Mouse (Mus musculus) cerebellum, postnatal 14 days (tissue): ENCODE measurements at regions not wholly inside any gene's neighbourhood (a gene's known extent, or its start where the extent isn't known, plus 50 kb on each side); places are given as distances from the start of the nearest gene placed in this dataset.

ENCODE experiments used
- DNase-seq, 2 experiments: peaks; one replicate each; pipeline ENCODE4 v3.0.0; 2021; ENCODE audit warnings: mixed read lengths in 2 of 2

GRCm38 (mm10) chr3:52929827-52930605, 87.0 kb downstream of the Cog6 start:
- DNase-seq: no peak

- peak in 1 of 2 experiments; percentile 9 for DNase-seq
Measured at GRCm38 (mm10) chr3:52927361-52927841, 89.6 kb downstream of the Cog6 start.

GRCm38 (mm10) chr3:52926549-52926948, 90.5 kb downstream of the Cog6 start:
- no peak for DNase-seq

DNA sequence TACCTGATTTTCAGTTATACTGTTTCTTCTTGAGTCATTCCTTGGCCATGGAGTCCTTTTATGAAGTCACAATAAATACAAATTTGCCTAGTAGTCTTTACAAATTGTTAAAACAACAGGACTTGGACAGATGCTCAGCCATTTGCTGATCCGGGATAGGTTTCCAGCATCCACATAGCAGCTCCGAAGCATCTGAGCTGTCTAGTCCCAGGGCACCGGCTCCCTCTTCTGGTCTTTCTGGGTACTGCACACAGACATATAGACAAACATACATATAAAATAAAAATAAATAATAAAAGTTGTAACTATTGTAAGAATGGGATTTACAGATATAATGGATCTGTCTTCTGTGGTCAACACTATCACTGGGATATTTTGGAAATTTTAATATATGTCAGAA, 91.8 kb downstream of the Cog6 start:
- peak; percentile 40 to 60 for DNase-seq

GRCm38 (mm10) chr3:52924631-52925030, 92.4 kb downstream of the Cog6 start:
- DNase-seq: no peak

- no peak for DNase-seq
Measured at GRCm38 (mm10) chr3:52923824-52924559, 93.0 kb downstream of the Cog6 start.

GRCm38 (mm10) chr3:52922411-52922810, 94.6 kb downstream of the Cog6 start:
- no peak for DNase-seq

DNA sequence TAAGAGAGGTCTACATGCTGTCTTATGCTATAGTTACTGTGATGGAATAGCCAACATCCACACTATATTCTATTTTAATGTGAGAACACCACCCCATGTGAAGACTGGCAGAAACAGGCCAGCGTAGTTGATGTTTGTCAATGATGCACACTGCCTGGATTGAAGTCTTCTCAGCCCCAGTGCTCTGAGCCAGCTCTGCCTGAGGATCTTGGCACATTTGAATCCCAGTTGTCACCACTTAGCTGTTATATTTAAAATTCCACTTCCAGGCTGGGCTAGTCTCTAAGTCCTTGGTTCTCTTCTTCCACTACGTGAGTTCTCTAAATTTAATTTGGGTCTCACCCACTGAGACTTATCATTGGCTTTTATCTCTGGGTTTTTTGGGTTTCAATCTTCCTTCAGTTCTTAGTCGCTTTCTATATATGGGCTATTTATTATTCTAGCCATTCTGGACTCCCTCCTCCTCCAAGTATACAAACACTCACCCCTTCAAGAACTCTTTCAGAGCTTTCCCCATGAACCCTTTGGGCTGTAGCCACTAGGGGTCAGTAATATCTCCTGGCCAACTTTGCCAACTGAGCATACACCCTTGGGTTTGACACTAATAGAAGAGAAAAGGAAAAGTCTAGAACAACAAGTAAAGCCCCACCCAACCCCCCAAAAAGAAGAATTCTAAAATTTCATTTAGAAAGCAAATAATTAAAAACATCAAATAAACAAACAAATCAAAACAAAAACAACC, 110.0 kb downstream of the Cog6 start:
- DNase-seq: peak; percentile 23 to 32

DNA sequence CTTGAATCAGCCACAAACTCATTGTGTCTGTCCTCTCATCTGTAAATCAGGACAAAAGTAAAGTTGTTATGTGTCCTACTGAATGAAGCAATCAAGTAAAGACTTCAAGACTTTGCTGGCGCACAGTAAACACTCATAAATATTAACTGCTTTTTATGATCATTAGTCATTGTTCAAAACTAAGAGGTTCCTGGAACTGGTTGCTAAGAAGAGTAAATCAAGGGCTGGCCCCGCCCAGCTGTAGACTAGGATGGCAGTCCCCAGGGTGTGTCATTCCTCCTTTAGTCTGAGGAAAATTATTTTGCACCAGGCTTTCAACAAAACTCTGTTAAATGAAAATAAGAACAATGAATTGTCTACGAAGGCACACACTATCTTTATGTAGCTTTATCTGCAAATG, 113.0 kb downstream of the Cog6 start:
- DNase-seq: no peak

DNA sequence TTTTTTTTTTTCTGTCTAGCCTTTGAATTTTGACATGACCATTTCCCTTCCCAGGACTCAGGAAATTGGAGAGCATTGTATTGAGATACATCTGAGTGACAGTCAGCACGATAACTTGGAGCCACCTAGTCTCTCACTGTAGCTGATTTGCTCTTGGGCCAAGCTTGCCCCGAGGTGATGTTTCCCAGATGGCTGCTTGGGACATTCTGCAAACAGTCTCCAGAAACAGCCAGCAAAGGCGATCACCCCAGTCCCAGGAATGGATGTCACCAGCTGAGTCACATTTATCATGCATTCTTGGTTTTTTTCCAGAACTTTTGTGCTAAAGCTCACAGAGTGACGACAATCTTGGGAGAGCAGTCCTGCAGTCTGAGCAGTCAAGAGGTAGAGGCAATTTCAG, 119.4 kb downstream of the Cog6 start:
- DNase-seq: no peak

DNA sequence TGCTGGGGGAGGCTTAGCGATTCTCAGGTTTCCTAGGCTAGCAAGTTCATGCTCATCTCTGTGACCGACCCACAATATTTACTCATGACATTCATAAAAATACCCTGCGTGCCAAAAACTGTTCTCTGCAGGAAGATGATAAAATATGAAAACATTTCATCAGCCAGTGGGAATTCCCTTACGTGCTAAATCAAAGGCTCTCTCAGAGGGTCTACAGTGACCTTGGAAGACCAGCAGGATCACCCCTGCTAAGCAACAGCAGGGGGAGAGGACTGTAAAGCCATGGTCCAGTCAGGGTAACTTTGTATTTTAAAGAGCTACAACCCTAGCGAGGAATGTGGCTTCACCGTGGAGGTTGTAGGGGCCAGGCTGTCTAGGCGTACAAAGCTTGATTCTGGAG, 120.6 kb downstream of the Cog6 start:
- no peak for DNase-seq

DNA sequence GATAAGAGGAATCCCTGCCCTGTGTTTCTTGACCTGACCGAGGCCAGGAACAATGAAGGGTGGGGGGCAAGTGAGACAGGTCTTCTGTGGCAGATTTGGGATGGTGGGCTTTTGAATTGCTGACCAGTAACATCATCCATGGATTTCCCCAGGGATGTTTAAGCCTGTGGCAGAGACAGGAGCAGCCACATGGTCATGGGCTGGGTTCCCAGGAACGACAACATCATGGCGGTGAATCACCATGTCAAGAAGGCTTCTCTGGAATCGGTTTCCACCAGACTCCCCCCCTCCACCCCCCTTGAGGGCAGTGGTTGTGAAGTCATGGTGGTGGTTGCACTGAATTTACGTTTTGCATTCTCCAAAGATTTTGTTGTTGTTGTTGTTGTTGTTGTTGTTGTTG, 121.3 kb downstream of the Cog6 start:
- DNase-seq: no peak

DNA sequence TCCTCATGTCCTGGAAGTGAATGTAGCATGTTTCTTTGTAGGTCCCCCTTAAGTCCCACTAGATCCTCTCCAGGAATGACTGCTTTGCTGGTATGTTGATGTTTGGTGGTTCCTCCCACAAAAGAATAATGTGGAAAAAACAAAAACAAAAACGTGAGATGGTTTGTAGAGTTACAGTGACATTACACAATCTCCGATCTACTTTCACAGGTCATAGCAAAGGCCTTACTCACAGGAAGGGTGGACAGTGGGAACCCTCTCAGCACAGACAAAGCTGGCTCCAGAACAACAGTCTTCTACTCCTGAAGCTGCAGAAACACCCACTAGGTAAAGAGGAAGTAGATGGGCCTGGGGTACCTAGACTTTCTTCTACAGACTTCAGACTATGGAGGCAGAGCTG, 122.2 kb downstream of the Cog6 start:
- DNase-seq: no peak

DNA sequence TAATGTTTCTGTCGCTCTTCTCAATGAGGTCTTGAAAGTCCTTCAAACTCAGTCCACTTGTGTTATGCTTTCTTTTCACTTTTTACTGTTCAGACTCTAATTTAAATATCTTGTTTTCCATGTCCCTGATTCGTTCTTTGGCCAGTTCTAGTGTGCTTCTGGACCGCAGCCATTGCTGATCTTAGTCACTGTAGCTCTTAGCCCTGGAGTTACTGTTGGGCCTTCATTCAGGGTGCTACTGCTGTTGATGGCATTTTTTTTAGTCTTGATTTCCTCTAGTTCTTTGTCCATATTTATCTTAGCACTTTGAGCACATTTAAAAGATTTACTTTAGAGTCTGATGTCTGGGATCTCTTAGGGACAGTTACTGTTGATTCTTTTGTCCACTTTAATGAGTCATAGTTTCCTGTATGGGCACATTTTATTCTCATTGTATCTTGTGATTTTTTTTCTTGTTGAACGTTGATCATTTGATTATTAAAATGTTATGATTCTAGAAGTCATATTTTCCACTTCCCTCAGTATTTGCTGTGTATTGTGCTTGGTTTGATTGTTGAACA, 127.8 kb downstream of the Cog6 start:
- DNase-seq: no peak

DNA sequence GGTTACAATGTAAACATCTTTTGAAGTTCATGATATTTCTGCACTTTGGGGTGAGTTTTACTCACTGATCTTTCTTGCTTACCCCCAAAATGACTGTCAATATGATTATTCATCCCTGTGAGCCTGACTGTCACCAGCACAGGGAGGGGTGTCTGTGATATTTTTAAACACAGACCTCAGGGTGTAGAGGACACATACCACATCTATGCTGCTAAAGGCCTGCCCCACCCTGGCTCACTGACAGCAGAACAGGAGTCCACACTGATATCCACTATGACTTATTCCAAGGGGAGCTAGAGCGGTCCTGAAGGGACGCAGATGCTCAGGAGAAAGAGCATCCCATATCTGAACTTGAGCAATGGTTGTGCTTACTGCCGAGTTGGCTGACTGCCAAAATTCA, 135.1 kb downstream of the Cog6 start:
- DNase-seq: peak in 1 of 2 experiments; percentile 5

DNA sequence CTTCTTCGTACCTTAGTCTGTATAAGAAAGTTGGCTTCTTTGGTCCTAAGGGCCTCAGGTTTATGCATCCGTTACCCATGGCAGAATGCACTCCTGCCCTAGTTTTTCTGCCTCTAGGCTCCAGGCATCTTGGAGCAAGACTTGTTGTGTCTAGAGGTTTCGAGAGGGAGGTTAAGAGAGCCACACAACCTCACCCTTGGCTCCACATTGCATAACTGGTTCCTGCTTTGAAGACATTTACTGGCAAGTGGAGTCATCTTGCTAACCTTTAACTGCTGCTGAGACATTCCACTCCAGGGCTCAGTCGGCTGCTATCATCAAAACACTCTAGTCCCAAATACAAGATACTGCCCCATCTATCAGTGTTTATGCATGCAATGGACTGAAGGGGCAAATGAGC, 135.9 kb downstream of the Cog6 start:
- DNase-seq: no peak

GRCm38 (mm10) chr3:52879700-52880099, 137.3 kb downstream of the Cog6 start:
- DNase-seq: peak; percentile 34 to 43

- DNase-seq: no peak
Measured at GRCm38 (mm10) chr3:52878334-52878733, 138.7 kb downstream of the Cog6 start.

- no peak for DNase-seq
Measured at GRCm38 (mm10) chr3:52872260-52872659, 144.8 kb downstream of the Cog6 start.

- DNase-seq: no peak
Measured at GRCm38 (mm10) chr3:52863146-52863849, 153.7 kb downstream of the Cog6 start.

GRCm38 (mm10) chr3:52862026-52862425, 155.0 kb downstream of the Cog6 start:
- no peak for DNase-seq

GRCm38 (mm10) chr3:52861538-52861937, 155.5 kb downstream of the Cog6 start:
- no peak for DNase-seq
